Mouse (Mus musculus): ENCODE data around the gene Ksr2.
A peak's percentile ranks its signal among the peaks of the same experiment; 100 is the strongest.
"Not testable (repeated sequence)": the region's sequence is repeated elsewhere in the genome, so short reads cannot be mapped to it uniquely, and the experiment has no call there.

The Ksr2 gene

DNA sequence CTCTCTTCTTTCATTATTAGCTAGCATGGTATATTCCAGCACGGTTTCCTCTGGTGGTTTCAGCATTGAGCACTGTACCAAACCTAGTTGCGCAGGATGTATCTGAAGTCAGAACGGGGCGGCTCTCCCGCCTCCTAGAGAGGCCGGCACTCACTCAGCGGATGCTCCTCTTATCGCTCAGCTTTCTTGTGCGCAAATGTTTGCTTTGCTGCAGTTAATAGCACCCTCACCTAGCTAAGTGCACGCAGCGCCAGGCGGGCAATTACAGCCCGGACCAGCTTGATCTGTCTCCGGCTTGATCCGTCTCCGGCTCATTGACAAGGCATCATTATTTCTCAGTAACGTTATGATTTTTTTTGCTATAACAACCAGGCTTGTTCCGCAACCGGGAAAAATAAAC is 179.5 kb downstream of the Ksr2 start:
- Histone ChIP-seq H3K27me3 (ENCODE audit: insufficient read depth, low read length) (no peaks in the 10 kb centered on the region), H3K36me3 (ENCODE audit: insufficient read depth, low read length) (no peaks in the 10 kb centered on the region), H3K9me3 (ENCODE audit: low read length) (no peaks in the 10 kb centered on the region), H3K4me1 (replicated peaks; ENCODE audit: low read depth, low read length) (no peaks in the 10 kb centered on the region), H3K4me3 (replicated peaks; ENCODE audit: low read length) (no peak overlapping the region)
- TF ChIP-seq NANOG (IDR thresholded peaks at IDR 0.05; ENCODE audit: borderline replicate concordance, low read length): no peak
- no peak for TF ChIP-seq POU5F1 (IDR thresholded peaks at IDR 0.05; ENCODE audit: borderline replicate concordance, low read length)
- TF ChIP-seq CTCF (conservative IDR thresholded peaks at IDR 0.05; ENCODE audit: low read length): no peak

DNA sequence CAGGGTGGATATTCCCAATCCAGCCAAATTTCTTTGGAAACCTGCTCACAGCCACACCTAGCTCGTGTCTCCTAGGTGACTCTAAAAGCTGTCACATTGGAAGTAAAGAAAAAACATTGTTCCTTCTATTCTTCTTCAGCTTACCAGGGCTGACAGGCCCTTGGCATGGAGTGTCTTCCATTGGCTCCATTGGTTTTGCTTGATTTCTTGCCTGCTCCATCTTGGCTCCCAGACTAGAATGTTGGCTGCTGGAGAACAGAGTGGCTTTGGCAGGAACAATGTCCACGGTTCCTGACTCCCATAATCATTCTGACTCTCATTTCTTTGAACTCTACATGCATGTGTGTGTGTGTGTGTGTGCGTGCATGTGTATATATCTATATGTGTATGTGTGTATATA is 183.0 kb downstream of the Ksr2 start:
- no peaks in the 10 kb centered on the region for H3K27me3 ChIP-seq (ENCODE audit: insufficient read depth, low read length)
- H3K4me1 ChIP-seq (replicated peaks; ENCODE audit: low read depth, low read length): no peaks in the 10 kb centered on the region
- H3K36me3 ChIP-seq (ENCODE audit: insufficient read depth, low read length): no peaks in the 10 kb centered on the region
- no peaks in the 10 kb centered on the region for H3K9me3 ChIP-seq (ENCODE audit: low read length)
- H3K4me3 ChIP-seq (replicated peaks; ENCODE audit: low read length): no peak overlapping the region
- TF ChIP-seq POU5F1 (IDR thresholded peaks at IDR 0.05; ENCODE audit: borderline replicate concordance, low read length): no peak
- TF ChIP-seq NANOG (IDR thresholded peaks at IDR 0.05; ENCODE audit: borderline replicate concordance, low read length): no peak
- TF ChIP-seq CTCF (conservative IDR thresholded peaks at IDR 0.05; ENCODE audit: low read length): no peak

DNA sequence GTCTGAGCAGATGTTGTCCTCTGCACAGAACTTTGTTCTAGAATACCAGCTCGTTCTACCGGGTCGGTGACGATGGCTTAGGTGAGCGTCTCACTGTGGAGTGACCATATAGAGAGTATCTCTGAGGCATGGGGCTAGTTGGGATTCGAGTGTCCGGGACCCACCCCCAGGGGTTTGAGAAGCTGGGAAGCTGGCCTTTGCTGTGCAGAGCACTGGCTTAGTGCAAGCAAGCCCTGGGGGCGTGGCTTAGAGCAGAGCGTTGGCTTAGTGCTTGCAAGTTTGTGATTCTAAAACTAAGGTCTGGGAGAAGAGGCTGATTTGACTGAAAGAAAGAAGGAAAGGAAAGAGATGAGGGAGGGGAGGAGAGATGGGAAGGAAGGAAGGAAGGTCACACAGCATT is 188.2 kb downstream of the Ksr2 start:
- no peak for TF ChIP-seq NANOG (IDR thresholded peaks at IDR 0.05; ENCODE audit: borderline replicate concordance, low read length)
- no peak for TF ChIP-seq POU5F1 (IDR thresholded peaks at IDR 0.05; ENCODE audit: borderline replicate concordance, low read length)
- no peak for TF ChIP-seq CTCF (conservative IDR thresholded peaks at IDR 0.05; ENCODE audit: low read length)
- H3K9me3 ChIP-seq (ENCODE audit: low read length): no peaks in the 10 kb centered on the region
- 0 out of 2 replicates have a peak, but pooled peaks cover 4% of the 10 kb centered on the region for H3K27me3 ChIP-seq (ENCODE audit: insufficient read depth, low read length)
- no peak overlapping the region for H3K4me3 ChIP-seq (replicated peaks; ENCODE audit: low read length)
- H3K36me3 ChIP-seq (ENCODE audit: insufficient read depth, low read length): no peaks in the 10 kb centered on the region
- no peaks in the 10 kb centered on the region; the same call in 1 of the 2 replicates for H3K4me1 ChIP-seq (replicated peaks; ENCODE audit: low read depth, low read length)

DNA sequence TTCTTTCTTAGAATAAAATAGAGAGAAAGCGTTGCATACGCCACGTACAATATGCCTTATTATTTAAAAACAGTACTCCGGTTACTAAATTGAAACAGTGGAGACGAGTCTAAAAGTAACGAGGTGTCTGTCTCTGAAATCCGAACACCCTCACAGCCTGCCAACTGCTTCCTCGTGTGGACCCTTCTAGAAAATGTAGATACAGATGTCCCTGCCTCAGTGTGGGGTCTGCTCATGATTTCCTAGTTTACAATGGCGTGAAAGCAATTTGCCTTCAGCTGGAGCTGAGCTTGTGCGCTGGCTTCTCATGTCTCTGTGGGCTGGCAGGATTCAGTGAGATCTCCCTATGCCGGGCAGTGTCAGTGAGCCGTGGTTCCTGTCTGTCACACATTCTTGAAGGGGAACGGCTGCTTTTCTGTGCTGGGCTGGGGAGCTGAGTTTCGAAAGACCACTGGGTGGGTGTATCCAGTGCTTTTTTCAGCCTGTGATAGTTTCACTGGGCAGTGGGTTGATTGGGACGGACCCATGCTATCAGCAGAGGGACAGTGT is 194.0 kb downstream of the Ksr2 start:
- no peaks in the 10 kb centered on the region for H3K36me3 ChIP-seq (ENCODE audit: insufficient read depth, low read length)
- no peaks in the 10 kb centered on the region; the same call in 1 of the 2 replicates for H3K4me1 ChIP-seq (replicated peaks; ENCODE audit: low read depth, low read length)
- 0 out of 2 replicates have a peak, but pooled peaks cover 4% of the 10 kb centered on the region for H3K27me3 ChIP-seq (ENCODE audit: insufficient read depth, low read length)
- H3K9me3 ChIP-seq (ENCODE audit: low read length): peaks cover 8% of the 10 kb centered on the region; the same call in 1 of the 2 replicates
- no peak overlapping the region for H3K4me3 ChIP-seq (replicated peaks; ENCODE audit: low read length)
- TF ChIP-seq POU5F1 (IDR thresholded peaks at IDR 0.05; ENCODE audit: borderline replicate concordance, low read length): no peak
- no peak for TF ChIP-seq CTCF (conservative IDR thresholded peaks at IDR 0.05; ENCODE audit: low read length)
- no peak for TF ChIP-seq NANOG (IDR thresholded peaks at IDR 0.05; ENCODE audit: borderline replicate concordance, low read length)

DNA sequence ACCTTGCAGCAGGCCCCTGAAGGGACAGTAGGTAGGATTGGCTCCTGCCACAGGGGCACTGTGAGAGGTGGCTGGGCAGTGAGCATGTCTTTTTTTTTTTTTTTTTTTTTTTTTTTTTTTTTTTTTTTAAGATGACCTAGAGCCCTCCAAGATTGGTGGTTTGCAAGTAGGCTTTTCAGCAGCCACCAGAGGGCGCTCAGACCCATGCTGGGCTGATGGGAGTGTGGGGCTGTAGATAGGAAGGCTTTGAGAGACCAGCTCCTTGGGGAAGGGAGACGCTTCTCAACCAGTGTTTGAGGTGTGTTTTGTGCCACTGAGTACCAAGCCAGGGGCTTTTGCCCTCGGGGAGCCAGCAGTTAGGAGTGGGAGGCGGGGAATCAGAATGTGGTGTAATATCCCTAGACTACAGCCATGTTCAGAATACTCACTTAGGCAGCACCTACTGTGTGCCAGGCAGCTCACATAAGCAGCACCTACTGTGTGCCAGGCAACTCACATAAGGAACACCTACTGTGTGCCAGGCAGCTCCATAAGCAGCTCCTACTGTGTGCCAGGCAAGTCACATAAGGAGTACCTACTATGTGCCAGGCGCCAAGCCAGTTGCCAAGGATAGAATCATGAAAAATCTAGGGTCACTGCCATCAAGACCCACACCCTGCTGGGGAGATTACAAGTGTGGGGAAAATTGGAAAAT is 200.7 kb downstream of the Ksr2 start:
- H3K4me1 ChIP-seq (replicated peaks; ENCODE audit: low read depth, low read length): no peaks in the 10 kb centered on the region
- peak; percentile 70 for TF ChIP-seq CTCF (conservative IDR thresholded peaks at IDR 0.05; ENCODE audit: low read length)
- TF ChIP-seq POU5F1 (IDR thresholded peaks at IDR 0.05; ENCODE audit: borderline replicate concordance, low read length): no peak
- no peak for TF ChIP-seq NANOG (IDR thresholded peaks at IDR 0.05; ENCODE audit: borderline replicate concordance, low read length)
- no peak overlapping the region for H3K4me3 ChIP-seq (replicated peaks; ENCODE audit: low read length)
- H3K9me3 ChIP-seq (ENCODE audit: low read length): peaks cover 8% of the 10 kb centered on the region; the same call in 1 of the 2 replicates
- no peaks in the 10 kb centered on the region for H3K27me3 ChIP-seq (ENCODE audit: insufficient read depth, low read length)
- no peaks in the 10 kb centered on the region for H3K36me3 ChIP-seq (ENCODE audit: insufficient read depth, low read length)

DNA sequence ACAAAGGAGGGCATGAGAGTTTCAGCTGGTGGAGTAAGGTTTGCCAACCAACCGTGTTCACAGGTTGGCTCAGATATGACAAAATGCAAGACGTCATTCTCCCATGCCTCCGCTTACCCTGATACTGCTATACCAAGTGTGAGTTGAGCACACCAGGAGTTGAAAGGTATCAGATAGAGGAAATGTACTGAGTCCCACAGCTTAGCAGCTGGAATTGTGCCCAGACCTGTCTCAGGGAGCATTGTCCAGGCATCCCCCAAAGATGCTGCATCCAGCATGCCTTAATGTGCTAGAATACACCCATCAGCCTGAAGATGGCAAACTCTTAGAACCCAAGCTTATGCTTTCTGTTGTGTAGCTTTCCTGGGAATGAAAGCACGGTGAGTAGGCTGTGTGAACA is 206.5 kb downstream of the Ksr2 start:
- Histone ChIP-seq H3K27me3 (ENCODE audit: insufficient read depth, low read length) (no peaks in the 10 kb centered on the region), H3K4me3 (replicated peaks; ENCODE audit: low read length) (no peak overlapping the region), H3K4me1 (replicated peaks; ENCODE audit: low read depth, low read length) (peaks cover 4% of the 10 kb centered on the region; the same call in 1 of the 2 replicates), H3K36me3 (ENCODE audit: insufficient read depth, low read length) (no peaks in the 10 kb centered on the region), H3K9me3 (ENCODE audit: low read length) (no peaks in the 10 kb centered on the region)
- TF ChIP-seq POU5F1 (IDR thresholded peaks at IDR 0.05; ENCODE audit: borderline replicate concordance, low read length) (no peak), NANOG (IDR thresholded peaks at IDR 0.05; ENCODE audit: borderline replicate concordance, low read length) (no peak), CTCF (conservative IDR thresholded peaks at IDR 0.05; ENCODE audit: low read length) (no peak)

DNA sequence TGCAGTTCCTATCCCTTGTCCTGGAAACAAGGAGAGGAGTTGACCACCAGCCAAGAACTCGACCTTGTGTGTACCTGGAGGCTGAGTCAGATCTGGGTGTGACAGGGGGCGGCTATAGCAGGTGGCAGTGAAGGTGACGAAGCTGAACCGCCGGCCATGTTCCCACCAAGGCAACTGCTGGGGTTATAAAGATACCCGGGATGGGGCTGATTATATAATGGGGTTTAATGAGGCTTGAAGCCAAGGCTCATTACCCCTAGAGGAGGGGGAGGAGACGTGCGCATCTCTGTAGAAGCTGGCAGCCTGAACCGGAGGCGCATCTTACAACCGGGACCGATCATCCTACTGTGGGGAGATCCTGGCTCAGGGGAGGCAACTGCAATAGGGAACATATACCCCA is 208.4 kb downstream of the Ksr2 start:
- Histone ChIP-seq H3K9me3 (ENCODE audit: low read length) (no peaks in the 10 kb centered on the region), H3K4me3 (replicated peaks; ENCODE audit: low read length) (no peak overlapping the region), H3K4me1 (replicated peaks; ENCODE audit: low read depth, low read length) (peaks cover 11% of the 10 kb centered on the region), H3K36me3 (ENCODE audit: insufficient read depth, low read length) (no peaks in the 10 kb centered on the region), H3K27me3 (ENCODE audit: insufficient read depth, low read length) (no peaks in the 10 kb centered on the region)
- TF ChIP-seq CTCF (conservative IDR thresholded peaks at IDR 0.05; ENCODE audit: low read length): no peak
- no peak for TF ChIP-seq POU5F1 (IDR thresholded peaks at IDR 0.05; ENCODE audit: borderline replicate concordance, low read length)

DNA sequence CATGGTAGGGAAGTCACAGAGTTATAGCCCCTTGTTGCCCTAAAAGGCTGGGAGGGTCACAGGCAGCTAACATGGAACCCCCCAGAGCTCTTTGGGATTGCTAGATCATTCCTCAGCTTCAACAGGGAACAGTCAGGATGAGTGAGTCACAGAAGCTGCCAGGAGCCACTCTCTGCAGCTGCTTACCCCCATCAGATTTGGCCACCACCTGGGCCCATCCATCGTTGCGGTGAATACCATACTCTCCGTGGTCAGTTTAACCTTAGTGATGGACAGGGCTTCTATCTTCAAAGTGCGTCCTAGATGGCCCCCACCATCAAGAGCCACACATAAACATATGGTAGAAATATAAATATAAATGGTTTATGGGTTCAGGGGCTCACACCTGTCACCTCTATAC is 209.4 kb downstream of the Ksr2 start:
- H3K36me3 ChIP-seq (ENCODE audit: insufficient read depth, low read length); H3K9me3 ChIP-seq (ENCODE audit: low read length); H3K4me3 ChIP-seq (replicated peaks; ENCODE audit: low read length); H3K27me3 ChIP-seq (ENCODE audit: insufficient read depth, low read length): not testable (repeated sequence)
- H3K4me1 ChIP-seq (replicated peaks; ENCODE audit: low read depth, low read length): peaks cover 18% of the 10 kb centered on the region

DNA sequence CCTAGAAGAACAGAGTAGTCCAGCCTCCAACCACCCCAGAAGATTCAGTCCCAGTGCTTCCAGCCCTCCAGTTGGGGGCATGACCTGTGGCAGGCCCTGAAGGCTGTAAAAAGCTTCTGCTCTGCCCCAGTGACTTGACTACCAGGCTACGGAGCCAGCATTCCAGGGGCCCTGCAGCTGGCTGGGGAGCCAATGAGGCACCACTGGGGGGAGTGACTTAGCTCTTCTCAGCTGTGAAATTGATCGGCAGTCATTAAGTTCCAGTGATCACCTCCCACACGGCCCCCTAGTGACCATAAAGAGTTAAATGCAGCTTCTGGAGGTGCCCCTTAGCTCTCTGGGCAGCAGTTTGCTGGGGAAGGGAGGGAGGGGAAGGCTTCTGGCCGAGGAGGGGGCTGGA is 213.1 kb downstream of the Ksr2 start:
- no peaks in the 10 kb centered on the region for H3K27me3 ChIP-seq (ENCODE audit: insufficient read depth, low read length)
- H3K9me3 ChIP-seq (ENCODE audit: low read length): no peaks in the 10 kb centered on the region
- H3K4me1 ChIP-seq (replicated peaks; ENCODE audit: low read depth, low read length): peaks cover 32% of the 10 kb centered on the region
- TF ChIP-seq NANOG (IDR thresholded peaks at IDR 0.05; ENCODE audit: borderline replicate concordance, low read length): no peak; the same call in 1 of the 2 replicates
- no peak for TF ChIP-seq POU5F1 (IDR thresholded peaks at IDR 0.05; ENCODE audit: borderline replicate concordance, low read length)
- TF ChIP-seq CTCF (conservative IDR thresholded peaks at IDR 0.05; ENCODE audit: low read length): no peak
- no peak overlapping the region for H3K4me3 ChIP-seq (replicated peaks; ENCODE audit: low read length)
- H3K36me3 ChIP-seq (ENCODE audit: insufficient read depth, low read length): no peaks in the 10 kb centered on the region
